Mouse (Mus musculus) midbrain, embryonic 15.5 days (tissue): Measurements from ENCODE around the gene Olfr157. TPM values are rescaled to one million over a fixed set of nuclear protein-coding genes. Genes with fewer than 3 reads are reported as not detected.

Source experiments
- polyA plus RNA-seq: library from polyadenylated mRNA; unstranded; fragments of >200 nt; fragmentation: Nextera tagmentation; extraction: Ambion mirVana; gene quantifications from 2 replicates; pipeline ENCODE4 v1.2.1, GENCODE M21; 2015

The Olfr157 gene
- polyA plus RNA-seq, 1 experiment from 2014 or later = not detected

Other genes with a start within 250 kb of the Olfr157 start
- 12.8 and 16.0 TPM in 2 replicates for gene Npr2, start 208.3 kb downstream of the Olfr157 start, polyA plus RNA-seq
- 7.7 and 8.9 TPM in 2 replicates for gene Spag8, start 186.6 kb downstream of the Olfr157 start, polyA plus RNA-seq
- gene Hint2, start 183.7 kb downstream of the Olfr157 start, polyA plus RNA-seq = 64.9 and 65.5 TPM in 2 replicates
- 15.7 and 17.7 TPM in 2 replicates for gene Tmem8b, start 171.2 kb downstream of the Olfr157 start, polyA plus RNA-seq
- gene Fam221b, start 171.1 kb downstream of the Olfr157 start, polyA plus RNA-seq = 1.3 and 1.6 TPM in 2 replicates
- gene Olfr70, start 139.4 kb downstream of the Olfr157 start, polyA plus RNA-seq = not detected in 2 replicates
- gene Olfr71, start 129.9 kb downstream of the Olfr157 start, polyA plus RNA-seq = 0.13 TPM in 1 of 2 replicates, not detected in the other
- gene Hrct1, start 113.0 kb downstream of the Olfr157 start, polyA plus RNA-seq = 0.50 and 0.61 TPM in 2 replicates
- gene Spaar, start 110.2 kb downstream of the Olfr157 start, polyA plus RNA-seq = 0.06 TPM in 1 of 2 replicates, not detected in the other
- not detected in 2 replicates for gene Olfr159, start 69.2 kb downstream of the Olfr157 start, polyA plus RNA-seq
- not detected in 2 replicates for gene Olfr156, start 16.3 kb downstream of the Olfr157 start, polyA plus RNA-seq
- gene Olfr155, start 11.4 kb upstream of the Olfr157 start, polyA plus RNA-seq = not detected in 2 replicates
- 6.7 and 7.0 TPM in 2 replicates for gene Reck, start 35.3 kb upstream of the Olfr157 start, polyA plus RNA-seq
- 28.6 and 29.2 TPM in 2 replicates for gene Glipr2, start 117.2 kb upstream of the Olfr157 start, polyA plus RNA-seq
- gene Ccin, start 143.3 kb upstream of the Olfr157 start, polyA plus RNA-seq = not detected in 2 replicates
- 331 and 334 TPM in 2 replicates for gene Clta, start 164.3 kb upstream of the Olfr157 start, polyA plus RNA-seq
- gene Gne, start 244.0 kb upstream of the Olfr157 start, polyA plus RNA-seq = 25.5 and 29.3 TPM in 2 replicates